Mouse (Mus musculus) liver (tissue): ENCODE data around the gene Inafm1.
"Not testable (repeated sequence)": the region's sequence is repeated elsewhere in the genome, so short reads cannot be mapped to it uniquely, and the experiment has no call there.

Experiments
- DNase-seq: peaks from one replicate; pipeline ENCODE4 v3.0.0-alpha.2; 2020; ENCODE audit warnings: mixed read lengths

The Inafm1 gene

GRCm38 (mm10) chr7:16296766-16297390 is 23.5 kb upstream of the Inafm1 start:
- DNase-seq, result peak; percentile 94

DNA sequence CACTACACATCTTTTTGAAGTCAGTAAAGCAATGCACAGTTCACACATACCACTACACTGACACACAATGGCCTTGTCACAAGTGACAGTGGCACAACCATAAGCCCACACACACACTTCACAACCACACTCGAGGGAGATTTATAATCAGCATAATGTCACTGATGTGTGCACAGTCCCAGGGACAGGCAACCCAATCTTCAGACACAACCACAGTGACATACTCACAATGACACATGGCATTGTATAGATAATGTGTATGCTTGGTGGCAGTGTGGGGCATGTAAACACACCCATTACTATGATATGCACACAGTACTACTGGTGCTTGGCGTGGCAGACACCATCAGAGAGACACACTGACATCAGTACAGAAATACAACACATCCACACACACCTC is 22.7 kb upstream of the Inafm1 start:
- DNase-seq, result peak; percentile 59

DNA sequence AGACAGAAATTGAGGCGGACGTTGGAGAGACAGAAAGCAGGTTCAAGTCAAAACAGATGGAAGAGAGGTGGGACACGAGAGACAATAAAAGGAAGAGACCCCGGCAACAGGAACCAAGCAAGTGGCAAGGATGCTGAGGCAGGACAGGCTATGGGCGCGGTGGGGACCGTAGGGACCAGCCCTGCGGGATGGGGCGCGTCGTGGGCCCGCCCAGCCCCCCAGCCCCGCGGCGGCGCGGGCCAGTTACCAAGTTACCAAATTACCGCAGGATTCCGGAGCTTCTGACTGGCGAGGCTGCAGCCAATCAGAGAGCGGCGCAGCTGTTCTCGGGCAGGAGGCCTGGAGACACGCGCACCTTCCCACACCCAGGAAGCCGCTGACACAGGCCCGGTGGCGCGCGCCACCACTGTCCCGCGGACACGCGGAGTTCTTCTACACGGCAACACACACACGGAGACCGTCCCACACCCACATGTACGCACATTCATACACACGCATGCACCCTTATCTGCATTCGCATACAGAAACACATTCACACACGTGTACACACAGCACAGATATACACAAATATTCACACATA is 22.0 kb upstream of the Inafm1 start:
- DNase-seq, result peak; percentile 91

DNA sequence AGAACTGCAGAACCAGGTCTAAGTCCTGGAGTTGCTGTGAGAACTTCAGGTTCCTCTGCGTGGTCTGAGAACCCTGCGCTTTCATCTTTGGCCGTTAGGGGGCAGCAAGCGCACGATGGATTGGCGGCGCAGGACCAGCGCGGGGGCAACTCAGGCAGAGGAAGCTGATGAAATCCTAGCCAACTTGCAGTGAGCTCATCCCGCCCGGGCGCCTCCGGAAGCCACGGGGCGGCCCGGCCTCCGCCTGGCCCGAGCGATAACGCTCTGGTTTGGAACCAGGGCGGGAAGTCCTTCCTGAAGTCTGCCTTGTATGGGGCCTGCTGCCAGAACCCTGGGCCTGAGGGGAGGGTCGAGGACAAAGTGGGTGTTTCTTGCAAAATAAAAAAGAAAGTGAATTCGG is 21.4 kb upstream of the Inafm1 start:
- DNase-seq, result peak; percentile 96

DNA sequence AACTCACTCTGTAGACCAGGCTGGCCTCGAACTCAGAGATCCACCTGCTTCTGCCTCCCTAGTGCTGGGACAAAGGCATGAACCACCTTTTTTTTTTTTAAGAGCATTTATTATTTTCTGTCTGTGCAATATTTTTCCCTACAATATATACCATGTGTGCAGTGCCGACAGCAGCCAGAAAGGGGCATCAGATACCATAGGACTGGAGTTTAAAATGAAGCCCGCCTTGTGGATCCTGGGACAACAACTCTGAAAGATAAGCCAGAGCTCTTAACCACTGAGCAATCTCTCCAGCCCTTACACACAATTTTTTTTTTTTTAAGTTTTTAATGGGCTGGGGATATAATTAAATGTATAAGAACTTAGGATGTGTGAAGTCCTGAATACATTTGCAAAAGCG is 20.9 kb upstream of the Inafm1 start:
- DNase-seq, result peak; percentile 70

DNA sequence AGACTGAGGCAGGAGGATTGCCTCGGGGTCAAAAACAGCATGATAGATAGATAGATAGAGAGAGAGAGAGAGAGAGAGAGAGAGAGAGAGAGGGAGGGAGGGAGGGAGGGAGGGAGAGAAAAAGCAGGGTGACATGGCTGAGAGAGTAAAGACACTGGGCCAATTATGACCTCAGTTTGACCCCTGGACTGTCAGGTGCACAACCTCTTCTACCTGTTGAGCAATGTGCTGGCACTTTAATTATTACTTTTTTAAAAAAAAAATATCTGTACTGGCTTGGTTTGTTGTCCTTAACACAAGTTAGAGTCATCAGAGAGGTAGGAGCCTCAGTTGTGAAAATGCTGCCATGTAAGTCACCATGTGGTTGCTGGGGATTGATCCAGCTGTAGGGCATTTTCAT is 14.4 kb upstream of the Inafm1 start:
- DNase-seq, result no peak

GRCm38 (mm10) chr7:16287016-16287415 is 13.6 kb upstream of the Inafm1 start:
- DNase-seq, result no peak

DNA sequence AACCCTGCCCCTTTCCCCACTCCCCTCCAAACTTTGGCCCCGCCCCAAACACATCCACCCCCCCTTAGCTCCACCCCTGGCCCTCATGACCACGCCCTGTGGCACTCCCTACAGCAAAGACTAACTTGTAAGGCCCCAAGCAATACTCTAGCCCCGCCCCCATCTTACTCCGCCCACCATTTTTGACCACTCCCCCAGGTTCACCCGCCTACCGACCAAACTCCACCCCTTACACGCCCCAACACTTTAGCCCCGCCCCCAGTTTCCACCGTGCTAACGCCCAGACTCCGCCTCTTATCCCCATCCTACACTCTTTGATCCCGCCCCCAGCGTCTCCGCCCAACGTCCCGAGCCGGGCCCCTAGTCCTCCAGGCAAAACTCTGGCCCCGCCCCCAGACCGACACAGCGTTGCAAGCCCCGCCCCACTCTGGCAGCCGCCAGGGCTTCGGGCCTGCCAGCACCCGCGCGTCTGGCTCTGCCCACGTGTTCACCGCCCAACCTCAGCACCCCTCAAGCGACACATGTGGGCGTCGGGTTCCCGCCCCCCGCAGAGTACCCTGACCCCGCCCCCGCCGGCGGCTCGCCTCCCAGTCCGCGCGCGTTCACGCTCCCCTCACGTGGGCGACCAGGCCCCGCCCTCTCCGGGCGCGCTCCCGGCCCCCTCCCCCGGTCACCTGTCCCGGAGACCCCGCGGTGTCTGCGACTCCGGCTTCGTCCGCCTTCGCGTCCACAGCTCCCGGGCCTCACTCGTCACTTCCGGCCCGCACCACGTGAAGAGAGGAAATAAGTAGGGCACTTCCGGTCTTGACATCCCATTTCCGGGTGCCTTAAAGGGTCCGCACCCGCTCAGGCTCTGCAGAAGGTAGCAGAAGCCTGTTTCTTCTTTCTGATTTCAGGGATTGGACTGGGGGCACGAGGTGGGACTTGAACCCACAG is 12.9 kb upstream of the Inafm1 start, which contains the start of gene Ccdc9:
Gene Ccdc9, minus strand, starts transcription at position 770 of the 936 bp plus-strand sequence.
- peak; percentile 100 for DNase-seq

- DNase-seq, result peak; percentile 80
Observed at GRCm38 (mm10) chr7:16285450-16286025, 12.1 kb upstream of the Inafm1 start.

- no peak for DNase-seq
Observed at GRCm38 (mm10) chr7:16284904-16285303, 11.5 kb upstream of the Inafm1 start.

DNA sequence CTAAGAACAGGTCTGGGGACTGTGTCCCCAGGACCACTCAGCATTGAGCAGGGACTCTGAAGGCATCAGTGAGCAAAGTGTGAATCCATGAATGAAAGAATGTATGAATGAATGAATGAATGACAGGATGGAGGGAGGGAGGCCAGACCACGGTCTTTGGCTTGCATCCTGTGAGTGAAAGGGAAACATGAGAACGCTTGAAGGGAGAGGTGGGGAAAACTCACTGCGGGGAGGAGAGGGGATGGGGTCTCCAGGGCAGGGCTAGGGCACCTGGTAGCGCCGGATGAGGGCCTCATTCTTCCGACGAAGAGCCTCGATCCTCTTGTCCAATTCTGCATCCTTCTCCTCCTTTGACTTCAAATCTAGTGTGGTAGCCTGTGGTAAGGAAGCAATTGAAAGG is 10.6 kb upstream of the Inafm1 start:
- no peak for DNase-seq

DNA sequence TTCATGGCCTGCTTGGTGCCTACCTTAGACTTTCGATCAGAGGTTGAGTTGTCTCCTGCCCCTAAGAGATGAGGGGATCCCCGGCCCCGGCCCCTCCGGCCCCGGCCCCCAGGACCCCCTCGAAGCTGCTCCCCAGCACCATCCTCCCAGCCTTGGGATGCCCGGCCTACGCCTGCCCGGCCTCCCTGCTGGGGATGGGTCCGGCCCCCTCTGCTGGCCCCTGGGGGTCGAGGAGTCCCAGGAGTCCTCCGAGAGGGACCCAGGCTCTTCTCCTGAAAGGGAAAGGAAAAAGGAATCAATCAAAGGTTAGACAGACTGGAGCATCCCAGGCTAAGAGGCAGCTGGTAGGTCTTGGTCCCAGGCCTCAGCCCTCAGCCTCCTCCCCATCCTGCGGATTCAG is 8.9 kb upstream of the Inafm1 start:
- no peak for DNase-seq

GRCm38 (mm10) chr7:16280721-16281120 is 7.3 kb upstream of the Inafm1 start:
- DNase-seq, result no peak

- peak; percentile 67 for DNase-seq
Observed at GRCm38 (mm10) chr7:16274922-16275890, 1.8 kb upstream of the Inafm1 start.

DNA sequence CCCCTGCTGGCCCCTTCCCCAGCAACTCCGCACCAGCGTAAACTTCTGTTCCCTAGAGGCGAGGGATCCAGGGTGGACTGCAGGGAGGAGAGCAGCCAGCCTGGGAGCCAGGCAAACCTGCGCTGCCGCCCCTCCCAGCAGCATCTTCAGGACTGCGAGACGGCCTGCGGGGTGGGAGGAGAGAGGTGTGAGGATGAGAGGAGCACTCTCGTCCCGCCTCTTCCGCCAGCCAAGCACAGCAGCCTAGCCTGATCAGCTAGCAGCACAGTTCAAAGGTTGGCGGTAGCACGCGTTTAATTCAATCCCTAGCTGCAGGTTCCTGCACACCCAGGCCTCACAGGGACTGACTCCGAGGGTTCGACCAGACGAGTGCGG is 336 bp upstream of the Inafm1 start:
- peak; percentile 91 for DNase-seq

- peak; percentile 91 for DNase-seq
Observed at GRCm38 (mm10) chr7:16272681-16273080, 736 bp downstream of the Inafm1 start.

GRCm38 (mm10) chr7:16271139-16271538 is 2.3 kb downstream of the Inafm1 start:
- DNase-seq, result no peak

GRCm38 (mm10) chr7:16266593-16266992 is 6.8 kb downstream of the Inafm1 start:
- DNase-seq, result not testable (repeated sequence)

DNA sequence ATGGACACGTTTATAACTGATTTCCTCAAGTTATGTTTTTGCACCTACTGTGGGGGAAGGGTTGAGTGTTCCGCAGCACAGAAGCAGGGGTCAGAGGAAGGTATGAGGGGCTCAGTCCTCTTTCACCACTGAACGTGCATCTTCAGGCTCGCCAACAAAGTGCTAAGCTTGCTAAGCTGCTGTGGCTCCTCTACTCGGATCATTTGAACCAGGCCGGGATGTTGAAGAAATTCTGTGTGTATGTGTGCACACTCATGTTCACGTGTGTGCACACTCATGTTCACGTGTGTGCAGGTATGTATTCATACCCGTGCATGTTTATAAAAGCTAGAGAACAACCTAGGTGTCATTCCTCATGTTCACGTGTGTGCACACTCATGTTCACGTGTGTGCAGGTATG is 7.6 kb downstream of the Inafm1 start:
- no peak for DNase-seq

DNA sequence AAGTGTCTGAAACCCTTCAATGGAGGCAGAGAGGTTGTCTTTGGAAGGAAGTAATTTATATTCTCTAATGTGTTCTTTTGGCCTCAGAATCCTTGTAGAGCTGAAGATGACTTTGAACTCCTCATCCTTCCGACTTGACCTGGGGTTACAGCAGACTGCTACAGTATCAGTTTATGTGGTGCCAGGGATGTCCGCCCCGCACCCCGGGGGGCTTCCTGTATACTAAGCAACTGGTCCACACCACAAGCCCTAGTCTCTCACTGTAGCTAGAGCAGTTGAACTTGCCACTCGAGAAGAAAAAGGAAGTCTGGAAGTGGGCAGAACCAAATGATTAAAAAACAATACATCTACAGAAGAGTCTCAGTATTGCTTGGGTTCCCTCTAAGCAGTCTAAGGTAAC is 9.6 kb downstream of the Inafm1 start:
- no peak for DNase-seq

- DNase-seq, result peak; percentile 86
Observed at GRCm38 (mm10) chr7:16263015-16263787, 10.2 kb downstream of the Inafm1 start.
